Mouse (Mus musculus) kidney, postnatal 36 days (tissue): ENCODE measurements at regions not wholly inside any gene's neighbourhood (a gene's known extent, or its start where the extent isn't known, plus 50 kb on each side); places are given as distances from the start of the nearest gene placed in this dataset.

Experiments used
- DNase-seq, 2 experiments: peaks; one replicate each; pipeline ENCODE4 v3.0.0; 2021 to 2022; ENCODE audit warnings: mixed read lengths in 2 of 2

DNA sequence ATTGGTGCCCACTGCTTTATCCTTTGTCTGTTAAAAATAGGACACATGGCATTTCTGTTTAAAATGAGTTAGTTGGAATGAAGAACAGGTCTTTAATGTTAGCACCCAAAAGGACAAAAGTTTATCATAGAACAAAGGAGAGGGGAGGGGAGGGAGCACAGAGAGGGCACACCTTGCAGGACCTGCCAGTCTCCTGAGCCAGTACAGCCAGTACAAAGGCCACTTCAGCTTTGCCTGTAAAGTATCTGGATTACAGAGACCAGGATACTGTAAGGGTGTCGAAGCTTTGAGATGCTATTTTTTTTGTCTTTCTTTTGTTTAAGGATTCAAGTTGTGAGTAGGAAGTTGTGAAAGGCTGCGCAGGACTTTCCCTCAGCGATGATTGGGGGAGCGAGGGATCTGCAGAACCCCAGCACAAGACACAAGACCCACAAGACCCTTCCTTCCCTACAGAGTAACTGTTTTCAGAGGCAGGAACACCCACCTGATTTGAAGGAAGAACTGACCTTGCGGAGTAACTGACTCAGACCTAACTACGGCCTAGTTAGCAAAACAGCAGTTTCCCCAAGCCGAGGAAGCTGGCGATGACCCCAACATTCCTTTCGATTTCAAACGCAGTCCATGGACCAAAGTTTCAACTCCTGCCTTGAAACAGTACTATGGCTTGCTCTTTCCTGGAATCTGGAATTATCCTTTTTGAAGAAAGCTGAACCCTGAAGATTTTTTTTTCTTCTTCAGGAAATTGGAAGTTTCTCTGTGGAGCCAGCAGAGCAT is 178.1 kb downstream of the Efnb2 start:
- peak in 1 of 2 experiments; percentile 39 for DNase-seq

DNA sequence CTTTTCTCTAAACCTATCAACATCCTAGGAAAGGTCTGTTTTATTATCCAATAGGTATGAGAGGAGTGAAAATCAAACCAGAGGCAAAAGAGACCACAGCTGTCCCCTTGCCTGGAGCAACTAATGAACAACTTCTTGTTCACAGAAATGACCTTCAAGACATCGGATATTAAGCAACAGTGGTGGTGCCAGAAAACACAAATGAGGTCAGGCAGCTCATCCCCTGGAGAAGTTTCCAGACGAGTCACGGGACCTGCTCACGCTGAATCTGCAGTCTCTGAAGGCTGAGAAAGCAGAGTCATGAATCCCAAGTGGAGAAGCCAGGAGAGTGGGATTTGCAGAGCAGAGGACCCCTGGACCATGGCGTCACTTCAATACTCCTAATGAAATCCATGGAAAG is 183.6 kb downstream of the Efnb2 start:
- peak; percentile 62 to 64 for DNase-seq

- no peak for DNase-seq
Observed at GRCm38 (mm10) chr8:8468552-8468951, 192.5 kb downstream of the Efnb2 start.

GRCm38 (mm10) chr8:8466526-8467244 is 194.4 kb downstream of the Efnb2 start:
- no peak for DNase-seq

DNA sequence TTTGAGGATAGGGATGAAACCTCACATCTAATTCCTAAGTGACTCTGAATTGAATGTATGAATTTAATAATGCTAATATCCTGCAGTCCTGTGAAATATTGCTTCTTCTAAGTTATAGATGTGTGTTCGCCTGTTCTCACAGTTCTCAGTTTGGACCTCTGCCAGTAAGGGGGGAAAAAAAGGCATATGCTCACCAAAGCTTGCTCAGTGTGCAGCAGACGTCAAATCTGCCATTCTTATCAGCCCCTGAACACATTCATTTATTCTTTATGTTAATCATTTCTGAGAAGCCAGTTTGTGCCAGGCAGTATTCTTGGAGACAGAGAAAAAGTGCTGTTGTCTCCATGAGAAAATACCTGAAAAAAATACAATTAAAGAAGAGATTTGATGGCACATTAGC is 198.6 kb downstream of the Efnb2 start:
- no peak for DNase-seq

GRCm38 (mm10) chr8:8457536-8457935 is 203.5 kb downstream of the Efnb2 start:
- no peak for DNase-seq

DNA sequence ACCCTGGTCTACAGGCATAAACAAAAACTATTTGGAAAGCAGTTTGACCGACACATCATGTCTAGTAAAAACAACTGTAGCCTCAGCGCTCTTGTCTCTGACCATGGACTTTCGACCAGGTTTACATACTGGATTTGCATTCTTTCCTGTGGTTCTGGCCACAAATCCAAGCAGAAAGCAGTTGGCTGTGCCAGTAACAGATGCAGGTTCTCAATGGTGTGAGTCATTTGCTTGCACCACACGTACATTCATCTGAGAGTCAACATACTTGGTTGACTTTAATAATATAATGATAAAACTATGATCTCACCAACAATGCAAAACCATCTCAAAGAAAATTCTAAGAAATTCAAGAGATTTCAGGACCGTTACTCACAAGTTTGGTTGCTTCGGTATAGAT is 207.1 kb downstream of the Efnb2 start:
- no peak for DNase-seq

GRCm38 (mm10) chr8:8452226-8452625 is 208.8 kb downstream of the Efnb2 start:
- peak; percentile 4 to 13 for DNase-seq

DNA sequence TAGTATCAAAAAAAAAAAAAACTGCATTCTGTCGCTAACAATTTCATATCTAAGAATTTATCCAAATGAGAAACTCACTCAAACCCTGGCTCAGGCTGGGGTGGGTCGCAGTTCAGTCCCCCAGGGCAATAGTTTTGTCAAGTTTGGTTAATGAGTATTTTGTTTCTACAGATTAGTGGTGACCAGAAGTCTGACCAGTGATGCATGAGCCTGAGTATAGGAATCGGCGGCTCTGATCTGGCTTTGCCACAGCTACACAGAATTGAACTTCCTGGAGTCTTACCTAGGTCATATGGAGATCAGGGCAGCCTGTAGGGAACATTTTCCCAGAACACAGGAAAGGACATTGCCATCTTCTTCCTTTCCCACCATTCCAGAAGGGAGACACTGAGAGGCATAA is 212.1 kb downstream of the Efnb2 start:
- DNase-seq = no peak

GRCm38 (mm10) chr8:8441568-8441967 is 219.5 kb downstream of the Efnb2 start:
- no peak for DNase-seq

DNA sequence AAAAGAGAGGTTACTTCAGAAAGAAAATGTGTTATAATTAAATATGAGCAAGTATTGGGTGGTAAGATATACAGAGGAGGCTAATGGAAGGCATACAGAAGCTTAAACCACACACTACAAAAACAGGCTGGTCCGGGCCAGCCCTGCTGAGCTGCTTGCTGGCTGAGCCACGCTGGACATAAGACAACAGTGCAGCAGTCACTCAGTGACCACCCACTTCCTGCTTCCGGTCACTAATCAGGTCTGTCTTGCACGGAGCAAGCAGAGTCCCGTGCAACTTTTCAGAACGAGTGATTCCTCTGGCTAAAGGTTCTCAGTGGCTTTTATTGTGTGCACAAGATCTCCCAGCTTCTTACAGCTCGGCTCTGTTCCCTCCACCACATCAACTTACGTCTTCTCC is 220.1 kb downstream of the Efnb2 start:
- DNase-seq = peak; percentile 4 to 21

GRCm38 (mm10) chr8:8426201-8426600 is 234.8 kb downstream of the Efnb2 start:
- no peak for DNase-seq

DNA sequence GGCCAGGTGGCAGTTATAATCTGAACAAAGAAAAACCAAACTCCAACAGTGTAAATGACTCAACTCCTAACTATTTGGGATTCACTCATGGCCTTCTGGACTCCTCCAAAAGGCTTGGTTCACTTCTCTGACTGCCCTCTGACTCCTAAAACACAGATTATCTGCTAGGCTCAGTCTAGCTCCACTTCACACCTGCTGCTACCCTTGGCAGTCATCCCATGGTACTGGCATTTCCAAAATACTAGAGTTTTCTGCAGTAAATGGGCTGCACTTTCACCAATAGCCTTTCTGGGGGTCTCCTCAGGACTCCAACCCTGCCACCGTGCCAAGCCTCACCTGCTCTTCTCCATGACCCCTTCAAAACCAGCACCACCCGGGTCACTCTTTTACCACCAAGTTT is 237.6 kb downstream of the Efnb2 start:
- DNase-seq = no peak

GRCm38 (mm10) chr8:8421713-8422112 is 239.3 kb downstream of the Efnb2 start:
- no peak for DNase-seq

DNA sequence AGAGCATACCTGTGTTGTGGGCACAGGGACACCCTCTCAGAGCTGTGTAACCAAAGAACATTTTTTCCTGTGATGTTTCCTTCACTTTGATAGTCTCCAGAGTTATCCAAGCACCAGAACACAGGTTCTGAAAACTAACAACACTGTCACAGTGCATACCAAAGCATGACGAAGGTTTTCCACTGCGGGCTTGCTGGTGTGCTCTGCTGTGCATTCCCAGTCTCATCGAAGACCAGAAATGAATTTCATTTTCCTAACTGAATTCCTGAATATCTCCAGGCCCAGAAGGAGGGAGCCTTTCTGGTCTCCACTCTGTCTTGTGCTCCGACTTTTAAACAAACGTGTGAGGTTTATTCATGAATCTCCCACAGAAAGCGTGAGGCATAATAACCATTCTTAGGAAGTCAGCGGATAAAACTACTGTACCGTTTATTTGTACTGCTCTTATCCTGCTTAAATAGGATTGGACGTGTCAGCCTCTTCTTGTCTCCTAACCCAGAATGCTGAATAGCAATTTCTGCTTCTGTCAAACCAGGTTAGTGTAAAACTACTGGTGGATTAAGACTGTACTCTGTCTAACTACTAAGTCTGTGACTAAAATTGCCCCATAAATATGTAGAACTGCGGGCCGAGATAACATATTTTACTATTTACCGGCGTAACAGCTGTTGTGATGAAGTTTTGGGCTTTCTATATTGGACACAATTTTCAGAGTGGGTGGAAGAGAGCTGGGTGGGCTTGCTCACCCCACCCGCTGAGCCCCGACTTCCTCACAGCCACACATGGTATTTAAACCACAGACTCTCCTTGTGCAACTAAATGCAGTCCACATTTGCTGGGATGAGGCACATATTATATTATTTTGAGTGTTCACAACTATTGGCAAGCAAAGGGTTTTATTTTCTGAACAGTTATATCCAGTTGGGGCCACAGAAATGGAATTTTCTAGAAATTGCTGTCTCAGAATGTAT is 241.4 kb downstream of the Efnb2 start:
- no peak for DNase-seq

DNA sequence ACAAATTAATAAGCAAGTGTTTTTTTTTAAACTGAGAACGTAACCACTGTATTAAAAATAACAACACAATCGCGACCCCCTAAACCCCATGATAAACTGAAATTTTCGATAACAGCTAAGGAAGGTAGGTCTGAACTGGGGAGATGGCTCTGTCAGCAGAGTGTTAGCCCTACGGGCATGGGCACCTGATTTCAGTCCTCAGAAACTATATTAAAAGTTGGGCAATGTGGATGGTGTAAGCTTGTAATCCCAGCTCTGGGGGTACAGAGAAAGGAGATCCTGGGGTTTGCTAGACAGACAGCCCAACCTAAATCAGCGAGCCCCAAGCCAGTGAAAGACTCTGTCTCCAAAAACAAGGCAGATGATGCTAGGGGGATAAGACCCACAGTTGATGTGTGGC is 242.1 kb downstream of the Efnb2 start:
- no peak for DNase-seq

DNA sequence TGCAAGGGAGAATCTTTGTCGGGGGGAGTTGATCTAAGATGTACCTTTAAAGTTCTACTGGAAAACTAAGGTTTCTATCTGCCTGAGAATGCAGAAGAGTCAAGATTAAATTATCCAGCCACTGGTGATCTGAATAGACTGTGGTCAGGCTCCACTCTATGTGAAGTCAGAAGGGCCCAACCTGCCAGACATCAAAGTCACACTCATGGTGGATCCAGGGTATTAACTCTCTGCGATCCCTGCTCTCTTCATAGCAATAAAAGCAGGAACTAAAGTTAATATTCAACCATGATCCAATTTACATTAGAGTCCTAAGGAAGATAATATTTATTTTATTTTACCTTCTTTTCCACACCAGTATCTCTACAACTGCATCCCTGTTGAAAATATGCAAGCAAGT is 242.5 kb downstream of the Efnb2 start:
- DNase-seq = no peak

DNA sequence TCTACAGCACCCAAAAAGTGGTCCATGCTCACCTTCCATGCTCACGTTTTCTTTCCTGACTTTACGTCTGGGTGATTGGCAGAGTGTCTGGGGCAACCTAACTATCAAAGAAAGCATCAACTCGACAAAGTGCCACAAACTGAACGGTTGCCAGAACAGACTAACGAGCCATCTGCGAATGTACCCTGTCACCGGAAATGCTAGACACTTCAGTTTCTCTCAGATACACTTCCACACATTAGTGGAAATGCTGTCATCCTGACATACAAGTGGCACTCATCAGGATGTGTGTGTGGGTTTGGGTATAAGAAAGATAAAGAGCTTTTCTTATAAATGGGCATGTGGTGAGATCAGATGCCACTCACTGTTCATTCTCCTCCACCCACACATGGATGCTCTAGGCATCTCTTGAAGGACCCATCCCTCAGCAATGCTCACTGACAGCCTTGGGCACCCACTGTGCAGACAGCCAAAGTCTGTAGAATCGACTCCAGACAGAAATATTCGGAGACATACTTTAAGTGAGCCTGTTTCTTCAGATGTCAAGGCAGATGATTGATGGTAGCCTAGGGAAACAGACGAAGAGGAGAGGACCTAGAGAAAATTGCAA is 244.8 kb downstream of the Efnb2 start:
- DNase-seq = no peak

- DNase-seq = no peak
Observed at GRCm38 (mm10) chr8:8407357-8407756, 253.7 kb downstream of the Efnb2 start.

DNA sequence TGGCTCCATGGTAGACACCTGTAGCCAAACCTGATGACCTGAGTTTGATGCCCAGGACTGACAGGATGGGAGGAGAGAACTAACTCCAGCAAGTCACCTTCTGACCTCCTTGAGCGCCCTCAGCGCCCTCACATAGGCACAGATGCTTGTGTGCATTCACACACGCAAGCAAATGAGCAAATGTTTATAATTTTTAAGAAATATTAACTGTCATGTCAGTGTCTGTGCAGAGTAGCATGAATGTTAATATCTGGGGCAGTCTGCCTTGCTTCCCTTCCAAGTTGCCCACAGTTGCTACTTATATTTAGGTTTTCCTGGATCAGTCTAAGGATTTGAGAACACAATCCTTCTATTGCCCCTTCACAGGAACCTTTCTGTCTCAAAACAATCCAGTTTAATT is 257.6 kb downstream of the Efnb2 start:
- no peak for DNase-seq

GRCm38 (mm10) chr8:8392303-8392702 is 268.7 kb downstream of the Efnb2 start:
- peak; percentile 30 to 44 for DNase-seq

- no peak for DNase-seq
Observed at GRCm38 (mm10) chr8:8391321-8391720, 269.7 kb downstream of the Efnb2 start.

DNA sequence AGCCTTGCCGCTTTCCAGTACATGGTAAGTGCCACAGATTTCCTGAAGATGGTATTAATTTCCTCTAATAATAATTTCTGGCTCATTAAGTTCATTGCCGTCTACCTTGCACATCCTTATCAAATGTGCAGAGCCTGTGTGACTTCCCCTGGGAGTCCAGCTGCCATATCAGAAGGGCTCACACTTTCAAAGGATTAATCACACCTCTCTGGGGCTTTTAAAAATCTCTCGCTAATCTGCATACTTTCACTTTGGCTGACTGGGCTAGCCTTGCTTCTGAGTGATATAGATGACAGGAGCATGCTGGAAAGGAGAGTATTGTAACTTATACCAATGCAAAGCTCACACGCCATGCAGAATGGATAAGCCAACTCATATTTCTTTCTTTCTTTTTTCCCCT is 282.8 kb downstream of the Efnb2 start:
- no peak for DNase-seq
